Mouse (Mus musculus): Measurements from ENCODE around the gene Stxbp3.

Stxbp3 gene

GRCm38 (mm10) chr3:108795554-108796299, 44.6 kb downstream of the Stxbp3 start:
- DNase-seq, result peak; percentile 15

DNA sequence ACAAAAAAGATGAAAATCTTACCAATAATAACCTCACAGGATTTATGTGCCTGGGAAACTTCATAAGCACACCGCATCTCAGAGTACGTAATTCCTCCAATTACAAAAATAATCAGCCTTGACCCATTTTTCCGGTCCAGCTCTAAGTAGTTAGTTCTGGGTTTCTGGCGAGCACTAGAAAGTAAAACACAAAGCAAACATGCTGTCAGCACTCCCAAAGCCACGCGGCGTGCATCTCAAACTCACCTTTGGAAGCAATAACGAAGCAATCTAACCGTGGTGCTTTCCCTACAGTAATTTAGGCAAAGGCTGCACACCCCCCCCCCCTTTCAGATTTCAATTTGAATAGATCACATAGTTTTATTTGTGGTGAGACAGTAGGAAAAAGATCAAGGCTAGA, 45.5 kb downstream of the Stxbp3 start:
- peak; percentile 31 for DNase-seq

DNA sequence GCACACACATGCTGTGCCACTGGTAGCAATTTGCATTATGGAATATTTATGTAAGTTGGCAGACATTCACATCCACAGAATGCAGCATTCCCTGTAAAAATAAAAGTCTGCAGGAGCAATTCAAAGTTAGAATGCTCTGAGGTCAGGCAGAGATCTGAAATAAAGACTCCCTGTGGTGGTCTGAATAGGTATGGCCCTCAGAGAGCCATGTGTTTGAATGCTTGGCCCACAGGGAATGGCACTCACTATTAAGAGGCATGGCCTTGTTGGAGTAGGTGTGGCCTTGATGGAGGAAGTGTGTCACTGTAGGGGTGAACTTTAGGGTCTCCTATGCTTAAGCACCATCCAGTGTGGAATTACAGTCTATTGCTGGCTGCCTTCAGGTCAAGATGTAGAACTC, 47.9 kb downstream of the Stxbp3 start:
- peak; percentile 64 for DNase-seq

DNA sequence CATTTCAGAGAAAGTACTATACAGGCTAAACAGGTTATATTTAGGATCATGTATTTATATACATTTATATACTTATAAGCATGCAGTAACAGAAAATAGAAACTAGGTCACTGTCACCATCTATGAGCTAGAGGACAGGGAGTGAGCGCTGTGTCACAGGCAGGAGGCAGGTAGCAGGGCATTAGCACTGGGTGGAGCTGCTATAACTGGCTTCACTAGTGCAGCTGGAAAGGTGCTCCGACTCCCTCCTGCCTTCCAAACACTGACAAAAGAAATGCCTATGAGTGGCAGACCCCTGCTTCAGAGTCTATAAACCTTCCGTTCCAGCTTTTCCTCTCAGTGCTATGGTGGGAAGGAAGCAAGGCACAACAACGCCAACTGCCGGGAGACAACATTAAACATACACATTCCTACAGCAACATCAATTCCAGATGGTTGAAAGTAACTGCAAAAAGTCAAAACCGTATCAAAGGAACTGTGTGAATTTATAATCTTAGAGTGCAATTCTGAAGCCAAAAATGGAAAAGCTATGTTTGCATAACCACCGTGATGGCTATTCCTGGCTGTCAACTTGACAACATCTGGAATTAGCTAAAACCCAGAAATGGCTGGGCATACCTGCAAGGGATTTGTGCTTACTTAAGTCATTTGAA, 49.1 kb downstream of the Stxbp3 start:
- DNase-seq, result peak; percentile 37

DNA sequence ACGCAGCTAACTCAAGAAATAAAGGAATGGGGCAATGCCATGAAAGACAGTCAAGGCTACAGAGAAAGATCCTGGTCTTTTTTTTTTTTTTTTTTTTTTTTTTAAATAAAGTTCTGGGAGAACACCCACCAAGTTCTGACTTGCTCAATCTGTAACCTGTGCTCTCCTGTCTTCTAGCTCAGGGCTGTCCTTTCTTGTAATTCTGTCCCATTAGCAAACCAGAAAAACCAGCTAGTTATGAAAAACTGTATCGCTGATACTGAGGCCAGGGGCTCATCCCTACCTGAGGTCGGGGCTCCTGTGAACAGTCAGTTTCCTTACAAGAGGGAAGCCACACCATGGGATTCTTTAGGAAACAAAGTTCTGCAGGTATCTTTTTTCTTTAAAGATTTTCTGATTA, 49.8 kb downstream of the Stxbp3 start:
- DNase-seq, result peak; percentile 21

- DNase-seq, result peak; percentile 30
These were observed 51.0 kb downstream of the Stxbp3 start for GRCm38 (mm10) chr3:108789299-108789698.

GRCm38 (mm10) chr3:108788455-108788794, 51.9 kb downstream of the Stxbp3 start:
- no peak for DNase-seq

GRCm38 (mm10) chr3:108787754-108788454, 52.4 kb downstream of the Stxbp3 start:
- DNase-seq, result no peak

DNA sequence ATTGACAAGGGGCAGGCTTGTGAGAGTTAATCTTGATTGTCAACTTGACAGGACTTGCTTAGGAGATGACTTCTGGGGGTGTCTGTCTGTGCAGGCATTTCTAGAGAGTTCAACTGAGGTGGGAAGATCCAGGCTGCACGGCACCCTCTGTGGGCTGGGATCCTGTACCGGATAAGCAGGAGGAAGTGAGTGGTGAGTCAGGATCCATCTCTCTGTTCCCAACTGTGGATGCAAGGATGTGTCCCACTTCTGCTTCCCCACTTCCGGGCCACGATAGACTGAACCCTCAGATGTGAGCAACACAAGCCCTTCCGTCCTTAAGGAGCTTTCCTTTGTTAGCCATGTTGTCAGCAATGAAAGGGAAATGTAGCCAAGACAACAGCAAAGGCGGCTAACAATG, 53.8 kb downstream of the Stxbp3 start:
- DNase-seq, result peak; percentile 68

GRCm38 (mm10) chr3:108782364-108782895, 57.9 kb downstream of the Stxbp3 start:
- DNase-seq, result peak; percentile 83

DNA sequence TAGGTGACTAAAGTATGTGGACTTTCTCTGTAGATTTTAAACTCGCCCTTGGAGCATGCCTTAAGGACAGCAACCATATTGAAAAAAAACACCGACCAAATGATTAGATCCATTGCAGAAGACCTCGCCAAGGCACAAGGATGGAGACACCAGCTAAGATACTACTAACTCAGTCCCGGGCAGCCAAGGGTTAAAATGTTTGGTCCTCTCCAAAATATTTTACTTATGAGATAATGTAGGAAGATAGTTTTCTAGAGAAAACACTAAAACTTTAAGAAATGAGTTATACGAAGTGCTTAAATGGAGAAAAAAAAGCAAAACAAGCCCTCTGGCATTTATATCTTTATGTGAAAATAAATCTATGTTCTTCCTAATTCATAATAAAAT, 58.4 kb downstream of the Stxbp3 start:
- peak; percentile 83 for DNase-seq

GRCm38 (mm10) chr3:108781238-108781883, 59.0 kb downstream of the Stxbp3 start:
- peak; percentile 96 for DNase-seq

DNA sequence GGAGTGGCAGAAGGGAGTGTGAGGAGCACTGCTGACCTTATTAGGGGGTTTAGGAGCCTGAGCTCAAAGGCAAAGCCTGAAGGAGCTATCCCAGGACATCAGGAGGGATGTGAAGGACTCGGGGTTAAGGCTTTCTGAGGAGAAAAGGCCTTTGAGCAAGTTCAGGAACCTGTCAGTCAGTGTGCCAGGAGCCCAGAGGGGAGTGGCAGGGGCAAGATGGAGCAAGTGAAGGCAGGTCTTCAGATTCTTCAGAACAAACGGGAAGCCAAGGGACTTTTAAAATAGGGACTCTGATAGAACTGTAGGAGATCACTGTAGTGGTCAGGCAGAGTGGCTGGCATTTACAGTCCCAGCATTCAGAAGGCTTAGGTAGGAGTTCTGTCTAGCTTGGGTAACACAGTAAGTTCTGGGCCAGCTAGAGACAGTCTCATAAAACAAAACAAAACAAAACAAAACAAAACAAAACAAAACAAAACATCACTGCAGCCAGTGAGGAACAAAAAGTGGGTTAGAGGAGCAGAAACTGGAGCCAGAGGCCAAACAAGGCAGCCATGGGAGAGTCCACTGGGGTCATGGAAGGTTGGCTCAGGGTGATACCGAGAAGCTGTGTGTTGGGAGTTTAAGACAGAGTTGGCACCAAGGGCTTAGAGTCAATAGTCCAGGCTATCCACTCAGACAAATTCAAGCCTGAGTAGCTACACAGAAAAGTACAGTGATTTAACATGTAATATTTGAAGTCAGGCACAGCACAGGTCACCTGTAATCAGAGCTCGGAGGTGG, 61.4 kb downstream of the Stxbp3 start:
- peak; percentile 76 for DNase-seq

GRCm38 (mm10) chr3:108772811-108773210, 67.5 kb downstream of the Stxbp3 start:
- peak; percentile 18 for DNase-seq

DNA sequence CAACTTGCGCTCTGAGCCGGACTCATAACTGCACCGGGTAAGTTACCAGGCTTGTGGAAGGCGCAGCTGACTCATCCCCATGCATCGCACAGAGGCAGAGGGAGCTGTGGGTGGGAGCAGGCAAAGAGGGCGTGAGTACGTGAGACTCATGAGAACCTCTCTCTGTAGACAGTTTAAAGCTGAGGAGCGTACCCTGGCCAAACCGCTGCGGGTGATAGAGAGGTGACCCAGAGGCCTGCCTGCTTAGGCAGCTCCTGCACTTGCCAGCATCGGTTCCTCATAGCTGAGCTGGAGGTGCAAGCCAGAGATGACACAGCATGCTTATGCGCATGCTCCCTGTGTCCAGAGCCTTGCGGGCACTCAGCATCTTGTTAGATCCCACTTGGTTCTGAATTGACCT, 68.1 kb downstream of the Stxbp3 start:
- peak; percentile 94 for DNase-seq

- peak; percentile 95 for DNase-seq
These were observed 69.5 kb downstream of the Stxbp3 start for GRCm38 (mm10) chr3:108770725-108771368.

DNA sequence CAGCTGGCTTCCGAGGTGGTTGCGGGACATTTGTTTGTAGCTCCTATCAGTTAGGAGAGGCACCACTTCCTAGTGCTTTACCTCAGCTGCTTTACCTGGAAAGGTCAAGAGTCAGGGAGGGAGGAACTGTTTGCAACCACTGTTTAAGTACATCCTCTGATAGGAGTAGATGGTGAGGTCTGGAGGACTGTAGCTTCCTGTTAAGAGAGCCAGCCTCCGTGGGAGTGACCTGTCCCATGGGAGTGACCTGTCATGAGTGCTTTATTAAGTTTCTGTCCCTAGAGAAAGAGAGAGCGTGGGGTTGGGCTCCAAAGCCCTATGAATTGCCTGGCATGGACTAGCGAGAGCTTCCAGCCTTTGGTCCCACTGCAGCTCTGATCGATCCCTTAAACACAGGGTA, 70.8 kb downstream of the Stxbp3 start:
- peak; percentile 89 for DNase-seq

- DNase-seq, result peak; percentile 89
These were observed 72.9 kb downstream of the Stxbp3 start for GRCm38 (mm10) chr3:108767416-108767815.

DNA sequence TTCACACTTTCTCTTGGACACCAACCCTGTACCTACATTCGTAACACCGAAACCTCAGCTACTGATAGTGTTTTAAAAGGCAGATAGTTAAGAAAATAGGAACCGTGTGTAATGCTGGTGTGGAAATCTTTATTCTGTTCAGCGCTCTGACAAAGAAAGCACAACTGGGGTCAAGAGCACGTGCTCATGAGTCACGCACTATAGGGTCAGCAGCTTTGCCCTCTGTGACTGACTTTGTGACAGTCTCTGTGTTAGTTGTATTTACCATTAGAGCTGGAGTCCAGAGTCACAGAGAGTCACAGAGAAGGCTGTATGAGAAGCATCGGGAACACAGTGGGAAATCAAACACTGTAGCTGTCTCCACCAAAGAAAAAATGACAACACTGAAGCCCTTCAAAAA, 73.4 kb downstream of the Stxbp3 start:
- DNase-seq, result peak; percentile 23

DNA sequence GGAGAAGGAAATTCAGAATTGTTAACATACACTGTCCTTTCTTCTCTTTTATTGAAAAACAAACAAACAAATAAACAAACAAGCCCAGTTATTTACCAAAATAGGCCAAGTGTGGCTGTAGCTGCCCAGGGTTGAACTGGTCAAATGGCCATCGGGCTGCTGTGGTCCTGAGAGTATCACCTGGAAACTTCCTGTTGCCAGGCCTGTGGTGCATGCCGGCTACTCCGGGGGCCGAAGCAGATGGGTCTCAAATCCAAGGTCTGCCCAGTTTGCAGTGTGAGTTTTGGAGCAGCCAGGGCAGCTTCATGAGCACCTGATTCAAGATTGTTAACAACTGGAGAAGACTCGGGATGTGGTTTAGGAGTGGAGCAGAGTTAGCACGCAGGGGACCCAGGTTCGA, 74.8 kb downstream of the Stxbp3 start:
- DNase-seq, result peak; percentile 79

DNA sequence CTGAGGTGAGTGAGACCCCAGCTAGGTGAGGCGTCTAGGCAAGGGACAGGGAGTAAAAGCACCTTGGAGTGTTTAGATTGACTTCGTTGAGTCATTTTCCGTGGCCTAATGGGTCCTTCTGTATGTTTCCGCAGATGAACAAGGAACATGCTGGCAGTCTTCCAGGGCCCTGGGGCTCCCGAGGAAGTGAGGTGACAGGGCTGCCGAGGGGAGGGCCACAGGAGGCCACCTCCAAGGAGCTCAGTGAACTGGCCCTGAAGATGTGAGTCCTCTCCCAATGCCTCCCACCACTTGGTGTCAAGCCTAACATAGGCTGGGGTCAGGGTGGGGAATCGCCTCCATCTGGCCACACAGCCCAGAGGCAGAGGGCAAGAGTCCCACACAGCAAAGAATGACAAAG, 75.3 kb downstream of the Stxbp3 start:
- peak; percentile 85 for DNase-seq

- no peak for DNase-seq
These were observed 76.6 kb downstream of the Stxbp3 start for GRCm38 (mm10) chr3:108763691-108764090.

Measured in heart, adult 11 months (tissue).